Mouse (Mus musculus): ENCODE measurements around the gene Hlf. TPM values are rescaled to one million over a fixed set of nuclear protein-coding genes. Genes with fewer than 3 reads are reported as not detected.

Gene Hlf
- 10 to 100 TPM; 21.8 to 22.4 TPM for total RNA-seq (2021)
- long read RNA-seq, experiment 1, full-length matches to known transcripts: 2 of 14 reads
- long read RNA-seq, experiment 1, partial matches to known transcripts: 1 of 14 reads
- long read RNA-seq, experiment 1, other reads (novel, unspliced or antisense): 11 of 14 reads
- long read RNA-seq, experiment 2, full-length matches to known transcripts: 4 of 10 reads
- long read RNA-seq, experiment 2, partial matches to known transcripts: 1 of 10 reads
- long read RNA-seq, experiment 2, other reads (novel, unspliced or antisense): 5 of 10 reads

DNA sequence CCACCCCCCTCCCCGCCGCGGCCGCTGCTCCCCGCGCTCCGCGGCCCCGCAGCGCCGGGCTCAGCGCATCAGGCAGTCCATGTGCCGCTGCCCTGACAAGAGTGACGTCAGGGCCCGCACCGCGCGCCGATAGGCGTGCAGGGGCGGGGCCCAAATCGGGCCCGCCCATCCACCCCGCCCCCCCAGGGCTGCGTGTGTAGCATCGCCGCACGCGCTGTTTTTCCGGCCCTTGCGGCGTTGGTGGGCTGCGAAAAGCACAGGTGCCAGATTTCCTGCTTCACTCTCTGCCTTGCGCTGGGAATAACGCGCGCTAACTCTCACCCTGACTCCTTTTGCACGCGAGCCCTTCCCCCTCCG lies at the start of gene Hlf:
Gene Hlf (minus strand): TSS at position 79 of the 357 bp plus-strand sequence.
- DNase-seq: peak; percentile 92 to 93
- intact Hi-C loops (cut with DNase I): loop anchor here (5.0 kb wide), 1 partner anchor 208 kb away; no protein-coding TSS in a partner anchor

- no peak for DNase-seq
- intact Hi-C loops (cut with DNase I): no loop called here
Measured at GRCm38 (mm10) chr11:90438768-90439167, 48.1 kb upstream of the Hlf start.

DNA sequence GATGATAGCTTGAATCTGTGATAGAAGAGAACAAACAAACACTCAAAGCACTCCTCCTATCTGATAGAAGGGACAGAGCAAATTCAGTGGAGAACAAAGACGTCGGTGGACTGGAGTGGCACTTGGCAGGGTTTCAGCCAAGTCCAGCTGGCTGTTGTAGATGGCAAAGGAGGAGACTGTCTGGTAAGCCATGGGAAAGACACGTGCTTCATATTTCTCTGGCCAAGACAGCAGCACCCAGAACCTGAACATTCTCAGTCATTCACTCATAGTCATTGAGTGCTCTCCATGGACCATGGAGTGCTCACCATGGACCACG lies 34.5 kb upstream of the Hlf start:
- intact Hi-C loops (cut with DNase I): no loop called here

DNA sequence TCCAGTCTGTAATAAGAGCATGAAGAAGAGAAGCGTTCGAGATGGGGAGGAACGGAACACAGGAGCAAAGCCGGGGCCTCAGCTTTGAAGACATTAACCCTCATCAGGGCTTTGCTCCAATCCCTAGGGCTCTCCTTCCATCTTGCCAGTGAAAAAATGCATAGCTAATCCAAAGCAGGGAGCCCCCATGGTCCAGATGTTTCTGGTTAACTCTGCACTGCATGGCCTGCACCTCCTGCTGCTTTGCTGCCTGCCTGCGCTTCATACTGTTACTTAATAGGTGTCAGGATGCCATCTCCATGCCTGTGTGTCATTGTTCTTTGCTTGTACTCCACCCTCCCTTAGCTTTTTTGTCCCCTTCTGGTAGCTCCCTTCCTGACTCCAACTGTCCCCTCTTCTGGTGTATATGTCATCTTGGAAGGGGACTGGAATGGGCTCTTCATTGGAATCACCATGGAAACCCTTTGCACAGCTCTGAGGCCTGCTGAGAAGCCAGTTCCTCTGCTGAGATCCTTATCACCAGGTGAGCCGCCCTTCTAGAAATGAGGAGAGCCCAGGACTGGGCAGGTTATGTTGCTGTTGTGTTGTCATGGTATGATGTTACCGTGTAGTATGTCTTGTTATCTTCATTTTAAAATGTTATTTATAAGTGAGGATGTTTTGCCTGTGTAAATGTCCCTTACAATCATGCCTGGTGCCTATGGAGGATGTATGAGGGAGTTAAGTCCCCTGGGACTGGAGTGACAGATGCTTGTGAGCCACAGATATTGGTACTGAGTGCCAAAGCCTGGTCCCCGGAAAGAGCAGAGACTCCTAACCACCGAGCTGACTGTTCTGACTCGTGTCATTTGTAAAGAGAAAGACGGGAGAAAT lies 33.9 kb upstream of the Hlf start:
- no peak for DNase-seq
- intact Hi-C loops (cut with DNase I): no loop called here

More for the DNA sequence above, 34.5 kb upstream of the Hlf start:
- no peak for DNase-seq

GRCm38 (mm10) chr11:90423896-90424295 lies 33.2 kb upstream of the Hlf start:
- no peak for DNase-seq
- intact Hi-C loops (cut with DNase I): no loop called here

GRCm38 (mm10) chr11:90419706-90420105 lies 29.0 kb upstream of the Hlf start:
- intact Hi-C loops (cut with DNase I): loop anchor here (2.0 to 5.0 kb wide), 2 partner anchors 37 to 55 kb away; no protein-coding TSS in a partner anchor
- no peak for DNase-seq

GRCm38 (mm10) chr11:90417921-90418320 lies 27.2 kb upstream of the Hlf start:
- peak; percentile 99 to 100 for DNase-seq
- intact Hi-C loops (cut with DNase I): loop anchor here (1.0 to 5.0 kb wide), 3 partner anchors 26 to 53 kb away; no protein-coding TSS in a partner anchor

DNA sequence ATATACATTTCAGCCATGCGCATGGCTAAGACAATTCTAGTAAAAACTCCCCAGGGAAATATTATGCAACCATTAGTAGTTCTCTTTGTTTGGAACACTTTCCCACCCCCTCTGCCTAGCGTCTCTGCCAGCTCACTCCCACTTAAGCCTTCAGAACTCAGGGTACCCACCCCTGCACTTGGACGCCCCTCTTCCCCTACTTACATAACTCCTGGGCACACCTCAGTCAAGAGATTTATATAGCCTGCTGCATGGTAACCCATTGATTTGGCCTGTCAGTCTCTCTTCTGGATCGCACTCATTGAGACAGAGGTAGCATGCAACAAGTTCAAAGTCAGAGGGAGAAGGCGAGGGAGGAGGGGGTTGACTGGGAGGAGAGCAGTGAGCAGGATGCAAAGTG lies 26.3 kb upstream of the Hlf start:
- intact Hi-C loops (cut with DNase I): loop anchor here (1.0 to 5.0 kb wide), 2 partner anchors 25 to 35 kb away; no protein-coding TSS in a partner anchor
- no peak for DNase-seq

DNA sequence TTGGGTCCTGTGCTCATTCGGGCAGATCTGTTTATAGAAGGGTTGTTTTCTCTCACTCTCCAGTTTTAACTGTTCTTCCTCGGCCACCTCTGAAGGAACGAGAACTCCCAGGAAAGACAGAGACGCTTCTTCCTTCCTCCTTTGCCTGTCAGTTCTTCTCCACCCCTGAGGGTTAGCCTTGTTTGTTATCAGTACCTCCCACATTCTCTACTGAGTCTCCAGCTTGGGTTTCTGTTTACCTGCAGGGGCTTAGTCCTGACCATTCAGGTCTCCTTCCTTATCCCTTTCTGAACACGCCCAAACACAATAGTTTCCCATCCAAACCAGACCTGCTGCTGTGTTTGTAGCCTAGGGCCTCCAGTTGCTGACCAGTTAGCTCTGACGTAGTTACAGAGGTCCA lies 8.2 kb upstream of the Hlf start:
- no peak for DNase-seq
- intact Hi-C loops (cut with DNase I): no loop called here

GRCm38 (mm10) chr11:90391271-90392185 lies 833 bp upstream of the Hlf start:
- intact Hi-C loops (cut with DNase I): loop anchor here (1.0 to 5.0 kb wide), 2 partner anchors 26 to 209 kb away; no protein-coding TSS in a partner anchor
- no peak for DNase-seq

DNA sequence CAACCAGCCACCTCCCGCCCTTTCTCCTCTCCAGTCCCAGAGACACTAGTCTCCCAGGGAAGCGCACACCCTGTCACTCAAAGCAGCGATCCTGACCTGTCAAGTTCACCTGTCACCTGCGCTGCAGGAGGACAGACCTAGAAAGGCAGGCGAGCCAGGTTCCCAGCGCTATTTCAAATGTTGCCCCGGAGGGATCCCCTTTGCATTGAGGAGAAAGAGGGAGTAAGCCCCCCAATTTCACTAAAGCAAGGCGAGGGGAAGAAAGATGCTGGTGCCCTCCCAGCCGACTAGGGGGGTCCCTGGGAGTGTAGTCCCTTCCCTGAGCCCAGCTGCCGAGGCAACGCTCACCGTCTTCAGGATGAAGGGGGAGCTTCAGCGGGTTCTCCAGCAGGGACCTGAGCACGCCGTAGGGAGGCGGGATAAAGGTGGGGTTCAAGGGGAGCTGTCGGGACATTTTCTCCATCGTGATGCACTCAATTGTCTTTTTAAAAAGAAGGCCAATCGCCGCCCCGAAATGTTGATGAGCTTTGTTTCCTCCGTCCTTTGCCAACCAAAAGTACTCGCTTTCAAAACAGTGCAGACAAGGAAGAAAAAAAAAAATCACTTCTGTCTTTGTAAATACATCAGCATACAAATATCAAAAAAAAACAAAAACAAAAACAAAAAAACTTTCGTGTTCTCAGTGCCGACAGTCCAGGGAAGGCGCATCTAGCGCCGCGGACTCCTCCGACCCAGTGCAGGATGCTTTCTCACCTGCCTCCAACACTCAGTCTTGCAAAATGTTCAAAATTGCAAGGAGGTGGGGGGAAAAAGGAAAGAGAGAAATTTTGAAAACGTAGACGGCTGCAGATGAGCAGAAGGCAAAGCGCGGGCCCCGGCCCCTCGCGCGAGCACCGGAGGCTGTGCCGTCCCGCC lies 536 bp downstream of the Hlf start:
- intact Hi-C loops (cut with DNase I): loop anchor here (2.0 to 5.0 kb wide), 2 partner anchors 71 to 208 kb away; no protein-coding TSS in a partner anchor
- no peak for DNase-seq

DNA sequence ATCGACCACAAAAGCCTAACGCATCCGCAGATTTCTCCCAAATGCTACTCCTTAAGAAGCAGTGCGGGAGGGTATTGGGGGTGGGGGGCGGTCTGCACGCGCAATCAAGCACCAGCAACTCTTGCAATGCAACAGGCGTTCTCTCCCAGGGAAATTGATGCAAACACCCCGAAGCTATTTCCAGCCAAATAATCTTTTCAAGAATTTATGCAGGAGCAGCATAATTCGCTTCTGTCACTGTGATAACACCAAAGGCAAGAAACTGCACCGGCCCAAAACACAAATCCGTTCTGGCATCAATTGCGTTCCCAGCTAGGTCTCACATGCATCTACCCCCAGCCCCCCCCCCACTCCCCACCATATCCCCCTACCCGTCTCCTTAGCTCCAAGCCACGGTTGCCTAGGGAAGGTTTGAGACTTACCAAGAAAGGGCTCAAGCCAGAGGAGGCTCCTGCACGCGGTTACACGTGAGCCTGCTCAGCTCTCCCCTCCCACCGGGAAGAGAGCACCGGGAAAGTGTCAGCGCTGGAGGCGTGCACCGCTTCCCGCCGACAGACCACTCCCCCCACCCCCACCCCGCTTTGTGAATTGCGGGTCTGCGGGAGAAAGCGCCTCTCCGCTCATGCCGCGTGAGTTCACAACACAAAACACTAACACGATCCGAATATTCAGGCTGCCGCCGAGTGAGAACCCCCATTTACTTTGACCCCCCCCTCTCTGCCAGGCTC lies 1.4 kb downstream of the Hlf start:
- DNase-seq: peak in 1 of 2 experiments; percentile 34
- intact Hi-C loops (cut with DNase I): loop anchor here (2.0 kb wide), 1 partner anchor 71 kb away; no protein-coding TSS in a partner anchor

DNA sequence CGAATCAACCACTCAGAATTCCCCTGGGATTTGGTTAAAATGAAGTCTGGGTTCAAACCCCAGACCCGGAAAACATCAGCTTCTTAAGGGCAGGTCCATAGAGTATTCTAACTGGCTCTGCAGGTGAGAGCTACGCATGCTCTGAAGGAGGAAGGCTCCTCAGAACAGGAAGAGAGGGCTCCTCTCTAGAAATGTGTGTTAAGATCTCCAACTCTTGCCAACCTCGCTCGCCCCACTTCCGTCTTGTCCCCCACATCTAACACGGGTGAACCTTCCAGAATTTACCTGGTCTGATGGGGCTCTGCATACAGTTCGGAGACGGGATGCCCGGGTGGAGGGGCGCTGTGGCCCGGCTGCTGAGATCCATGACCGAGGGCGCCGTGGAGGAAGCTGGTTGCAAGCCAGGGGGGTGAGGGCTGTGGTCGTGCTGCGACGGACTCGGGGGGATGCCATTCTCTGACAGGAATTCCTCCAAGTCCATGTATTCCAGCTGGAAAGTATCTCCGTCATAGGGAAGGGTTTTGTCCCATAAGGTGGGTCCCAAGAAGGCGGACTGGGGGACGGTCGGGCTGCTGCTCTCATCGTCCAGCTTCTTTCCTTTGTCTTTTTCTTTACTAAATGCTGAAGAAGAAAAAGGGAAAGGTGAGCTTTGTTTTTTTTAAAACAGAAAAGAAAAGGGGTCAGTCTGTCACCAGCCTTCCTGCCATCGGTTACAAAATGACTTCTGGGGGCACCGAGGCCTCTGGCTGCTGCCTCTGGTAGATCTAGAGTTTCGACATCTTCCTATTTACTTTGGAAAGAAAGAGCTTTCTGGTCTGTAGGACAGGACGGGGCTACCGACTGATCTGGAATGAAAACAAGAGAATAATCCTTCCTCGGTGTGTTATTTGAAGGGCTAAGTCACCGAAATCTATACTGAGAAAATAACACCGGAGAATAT lies 2.9 kb downstream of the Hlf start:
- DNase-seq: no peak
- intact Hi-C loops (cut with DNase I): loop anchor here (2.0 kb wide), 1 partner anchor 69 kb away; no protein-coding TSS in a partner anchor

DNA sequence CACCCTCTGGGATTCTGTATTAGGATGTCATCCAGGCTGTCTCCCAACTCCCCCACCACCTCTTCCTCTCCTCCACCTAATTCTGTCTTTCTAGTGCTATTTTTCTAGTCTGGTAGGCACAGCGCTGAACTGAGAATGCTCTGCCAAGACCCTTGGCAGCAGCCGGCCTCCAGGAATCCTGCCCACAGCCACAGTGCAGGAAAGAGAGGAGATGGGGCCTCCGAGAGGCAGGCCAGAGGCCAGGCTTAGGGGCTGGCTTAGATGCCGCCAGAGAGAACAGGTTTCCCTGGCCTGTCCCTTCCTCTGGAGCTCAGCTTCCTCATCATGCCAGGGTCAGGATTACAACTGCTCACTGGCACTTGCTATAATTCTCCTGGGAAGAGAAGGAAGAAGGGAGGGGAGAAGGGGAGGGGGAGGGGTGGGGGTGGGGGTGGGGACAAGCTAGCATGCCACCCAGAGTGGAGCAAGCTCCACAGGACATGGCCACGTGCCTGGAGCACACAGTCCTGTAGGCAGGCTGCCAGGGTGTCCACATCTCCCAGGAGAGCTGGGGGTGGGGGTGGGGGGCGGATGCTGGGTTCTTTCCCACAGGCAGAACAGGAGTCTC lies 8.6 kb downstream of the Hlf start:
- intact Hi-C loops (cut with DNase I): loop anchor here (5.0 kb wide), 1 partner anchor 35 kb away; no protein-coding TSS in a partner anchor
- DNase-seq: peak; percentile 79 to 83

DNA sequence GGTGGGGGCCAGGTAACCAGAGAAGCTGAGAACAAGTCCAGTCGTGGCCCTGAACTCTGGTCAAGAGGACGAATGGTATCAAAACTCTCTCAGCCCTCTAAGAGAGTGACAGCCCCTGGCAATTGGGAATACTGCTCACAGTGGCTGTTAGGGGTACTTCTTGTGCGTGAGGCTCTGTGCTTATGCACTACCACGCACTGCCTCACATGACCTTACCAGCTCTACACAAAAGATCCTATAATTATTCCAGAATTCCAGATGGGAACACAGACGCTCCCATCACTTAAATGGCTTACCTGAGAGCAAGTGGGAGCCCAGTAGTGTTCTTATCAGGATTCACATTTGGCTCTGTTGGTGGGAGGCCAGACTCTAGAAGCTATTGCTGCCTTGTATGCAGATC lies 9.6 kb downstream of the Hlf start:
- intact Hi-C loops (cut with DNase I): loop anchor here (5.0 kb wide), 1 partner anchor 36 kb away; no protein-coding TSS in a partner anchor
- DNase-seq: no peak

DNA sequence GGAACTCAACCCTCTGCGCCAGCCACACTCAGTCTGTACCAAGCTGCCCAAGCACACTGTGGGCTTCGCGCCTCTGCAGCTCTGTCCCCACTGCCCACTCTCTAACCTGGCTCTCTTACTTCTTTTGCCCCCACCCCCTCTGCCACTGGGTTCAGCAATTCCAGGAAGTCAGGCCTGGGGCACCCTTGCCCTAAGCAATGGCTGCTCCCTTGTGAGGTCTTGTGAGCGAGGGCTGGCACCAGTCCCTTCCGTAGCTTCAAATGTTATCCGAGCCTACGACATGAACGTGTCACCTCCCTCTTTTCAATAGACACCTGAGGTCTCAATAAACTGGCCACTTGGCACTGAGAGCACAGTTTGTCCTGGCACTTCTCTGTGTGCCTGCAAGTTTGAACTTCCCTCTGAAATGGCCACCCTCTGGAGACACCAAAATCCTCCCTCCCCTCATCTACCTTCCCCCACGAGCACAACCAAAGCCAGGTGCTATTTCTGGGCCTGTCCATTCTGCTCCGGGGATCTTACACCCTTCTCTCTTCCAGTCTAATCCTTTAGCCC lies 10.5 kb downstream of the Hlf start:
- no peak for DNase-seq

GRCm38 (mm10) chr11:90378008-90378407 lies 12.7 kb downstream of the Hlf start:
- intact Hi-C loops (cut with DNase I): no loop called here
- DNase-seq: no peak

More for the DNA sequence above, 10.5 kb downstream of the Hlf start:
- intact Hi-C loops (cut with DNase I): loop anchor here (5.0 kb wide), 1 partner anchor 37 kb away; no protein-coding TSS in a partner anchor

All from heart, postnatal 14 days (tissue).